Mouse (Mus musculus): ENCODE results near the gene Qrich1. TPM values are rescaled to one million over a fixed set of nuclear protein-coding genes. Genes with fewer than 3 reads are reported as not detected.

Gene Qrich1
- polyA plus RNA-seq, 1 experiment from 2014 or later, result 145 TPM

GRCm38 (mm10) chr9:108575321-108576297 is 59.0 kb downstream of the Qrich1 start:
- Histone ChIP-seq H3K27ac (ENCODE audit: low read depth) (no peak overlapping the region), H3K27me3 (ENCODE audit: insufficient read depth, low read length) (no peaks in the 10 kb centered on the region), H3K4me3 (ENCODE audit: low read depth, low read length) (no peak overlapping the region), H3K4me2 (no peak overlapping the region), H3K9me3 (ENCODE audit: low read depth, low read length) (no peaks in the 10 kb centered on the region), H3K9ac (no peak overlapping the region), H3K36me3 (ENCODE audit: insufficient read depth) (peaks cover 61% of the 10 kb centered on the region), H3K4me1 (ENCODE audit: insufficient read depth) (peaks cover 16% of the 10 kb centered on the region)
- no peak for ATAC-seq (ENCODE audit: insufficient read depth)
- no peak for DNase-seq
- no peak for TF ChIP-seq CTCF (IDR thresholded peaks at IDR 0.05; ENCODE audit: low read depth)
- 72% methylated on average over 37 of the region's 37 CpGs for WGBS

DNA sequence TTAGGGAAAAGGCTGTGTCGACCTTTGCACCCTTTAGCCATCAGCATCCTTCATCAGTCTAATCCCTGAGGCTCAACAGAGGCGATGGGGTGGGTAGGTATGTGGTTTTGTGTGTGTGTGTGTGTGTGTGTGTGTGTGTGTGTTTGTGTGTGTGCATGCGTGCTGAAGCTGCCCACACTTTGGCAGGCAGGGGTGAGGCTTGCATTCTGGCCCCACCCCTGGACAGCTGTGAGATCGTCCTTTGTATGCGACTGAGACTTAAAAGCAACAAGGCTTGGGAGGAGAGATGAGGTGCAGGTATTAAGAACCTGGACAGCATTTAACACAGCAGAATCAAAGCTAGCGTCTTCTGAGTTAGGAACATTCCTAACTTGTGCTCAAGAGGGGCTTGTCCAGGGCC is 60.4 kb downstream of the Qrich1 start:
- TF ChIP-seq CTCF (IDR thresholded peaks at IDR 0.05; ENCODE audit: low read depth), result no peak
- Histone ChIP-seq H3K4me3 (ENCODE audit: low read depth, low read length) (peak overlapping the region; percentile 65), H3K4me2 (peak overlapping the region; percentile 85), H3K9ac (peak overlapping the region; percentile 87), H3K9me3 (ENCODE audit: low read depth, low read length) (no peaks in the 10 kb centered on the region), H3K4me1 (ENCODE audit: insufficient read depth) (peaks cover 15% of the 10 kb centered on the region), H3K36me3 (ENCODE audit: insufficient read depth) (peaks cover 47% of the 10 kb centered on the region), H3K27me3 (ENCODE audit: insufficient read depth, low read length) (no peaks in the 10 kb centered on the region), H3K27ac (ENCODE audit: low read depth) (peak overlapping the region; percentile 12; the same call in 1 of the 2 replicates)
- DNase-seq, result no peak
- ATAC-seq (ENCODE audit: insufficient read depth), result no peak
- 40% methylated on average over 6 of the region's 6 CpGs for WGBS

- DNase-seq (peak; percentile 84), ATAC-seq (ENCODE audit: insufficient read depth) (peak; percentile 32)
- WGBS, result under 1% methylated on average over 24 of the region's 24 CpGs
- Histone ChIP-seq H3K4me2 (peak overlapping the region; percentile 85), H3K27me3 (ENCODE audit: insufficient read depth, low read length) (no peaks in the 10 kb centered on the region), H3K9ac (peak overlapping the region; percentile 87), H3K27ac (ENCODE audit: low read depth) (peak overlapping the region; percentile 93), H3K36me3 (ENCODE audit: insufficient read depth) (peaks cover 37% of the 10 kb centered on the region), H3K4me3 (ENCODE audit: low read depth, low read length) (peak overlapping the region; percentile 65), H3K9me3 (ENCODE audit: low read depth, low read length) (no peaks in the 10 kb centered on the region), H3K4me1 (ENCODE audit: insufficient read depth) (peaks cover 15% of the 10 kb centered on the region)
- TF ChIP-seq CTCF (IDR thresholded peaks at IDR 0.05; ENCODE audit: low read depth), result no peak
Measured at GRCm38 (mm10) chr9:108577934-108578544, 61.4 kb downstream of the Qrich1 start.

- peaks cover 30% of the 10 kb centered on the region for H3K36me3 ChIP-seq (ENCODE audit: insufficient read depth)
- H3K27ac ChIP-seq (ENCODE audit: low read depth), result peak within 1 kb of the TSS; percentile 93
- DNase-seq, result peak; percentile 97
- WGBS, result 4% methylated on average over 51 of the region's 51 CpGs
- H3K4me2 ChIP-seq, result peak within 1 kb of the TSS; percentile 85
- no peaks in the 10 kb centered on the region for H3K27me3 ChIP-seq (ENCODE audit: insufficient read depth, low read length)
- H3K9ac ChIP-seq, result peak within 1 kb of the TSS; percentile 87
- peak; percentile 97 for ATAC-seq (ENCODE audit: insufficient read depth)
- peaks cover 15% of the 10 kb centered on the region for H3K4me1 ChIP-seq (ENCODE audit: insufficient read depth)
- no peak for TF ChIP-seq CTCF (IDR thresholded peaks at IDR 0.05; ENCODE audit: low read depth)
- H3K4me3 ChIP-seq (ENCODE audit: low read depth, low read length), result peak within 1 kb of the TSS; percentile 65
- H3K9me3 ChIP-seq (ENCODE audit: low read depth, low read length), result no peaks in the 10 kb centered on the region
Measured at GRCm38 (mm10) chr9:108578545-108579343, 62.1 kb downstream of the Qrich1 start, which contains the start of gene Wdr6. Gene Wdr6, minus strand, starts transcription at chr9:108578739.

- peak overlapping the region; percentile 85 for H3K4me2 ChIP-seq
- ATAC-seq (ENCODE audit: insufficient read depth) (no peak), DNase-seq (peak; percentile 22)
- H3K9me3 ChIP-seq (ENCODE audit: low read depth, low read length), result no peaks in the 10 kb centered on the region
- 51% methylated on average over 5 of the region's 5 CpGs for WGBS
- peaks cover 24% of the 10 kb centered on the region for H3K36me3 ChIP-seq (ENCODE audit: insufficient read depth)
- TF ChIP-seq CTCF (IDR thresholded peaks at IDR 0.05; ENCODE audit: low read depth), result no peak
- peak overlapping the region; percentile 78 for H3K27ac ChIP-seq (ENCODE audit: low read depth)
- H3K4me1 ChIP-seq (ENCODE audit: insufficient read depth), result peaks cover 15% of the 10 kb centered on the region
- peak overlapping the region; percentile 65 for H3K4me3 ChIP-seq (ENCODE audit: low read depth, low read length)
- peak overlapping the region; percentile 87 for H3K9ac ChIP-seq
- H3K27me3 ChIP-seq (ENCODE audit: insufficient read depth, low read length), result no peaks in the 10 kb centered on the region
Measured at GRCm38 (mm10) chr9:108579344-108579690, 62.7 kb downstream of the Qrich1 start.

- ATAC-seq (ENCODE audit: insufficient read depth) (peak; percentile 95), DNase-seq (peak; percentile 89)
Measured at GRCm38 (mm10) chr9:108587571-108588180, 71.1 kb downstream of the Qrich1 start.

More at GRCm38 (mm10) chr9:108587571-108588180, 71.1 kb downstream of the Qrich1 start:
- 4% methylated on average over 14 of the region's 14 CpGs for WGBS
- Histone ChIP-seq H3K27me3 (ENCODE audit: insufficient read depth, low read length) (no peaks in the 10 kb centered on the region), H3K4me1 (ENCODE audit: insufficient read depth) (peaks cover 10% of the 10 kb centered on the region), H3K9me3 (ENCODE audit: low read depth, low read length) (no peaks in the 10 kb centered on the region), H3K36me3 (ENCODE audit: insufficient read depth) (no peaks in the 10 kb centered on the region), H3K9ac (peak overlapping the region; percentile 21; the same call in 1 of the 2 replicates), H3K4me2 (peak overlapping the region; percentile 57), H3K4me3 (ENCODE audit: low read depth, low read length) (no peak overlapping the region), H3K27ac (ENCODE audit: low read depth) (peak overlapping the region; percentile 71)
- TF ChIP-seq CTCF (IDR thresholded peaks at IDR 0.05; ENCODE audit: low read depth), result no peak

All from lung, embryonic 14.5 days (tissue).